Mouse (Mus musculus): ENCODE results near the gene AC161166.1. TPM values are rescaled to one million over a fixed set of nuclear protein-coding genes. Genes with fewer than 3 reads are reported as not detected.

AC161166.1 gene
- not detected in 4 replicates for total RNA-seq (2023)

GRCm38 (mm10) chr7:24512355-24512754, at the start of gene AC161166.1:
TSS of gene AC161166.1 (minus strand) at chr7:24512455.

GRCm38 (mm10) chr7:24546068-24546614, 33.9 kb upstream of the AC161166.1 start, which contains the start of the genes Pinlyp and Xrcc1:
TSS of gene Pinlyp (minus strand) at chr7:24546118.
TSS of gene Xrcc1 (plus strand) at chr7:24546289.

GRCm38 (mm10) chr7:24530062-24530931, 18.0 kb upstream of the AC161166.1 start, which contains the start of gene Irgq:
TSS of gene Irgq (plus strand) at chr7:24530689.

GRCm38 (mm10) chr7:24506838-24507725, 5.2 kb downstream of the AC161166.1 start, which contains the start of gene Zfp428:
TSS of gene Zfp428 (plus strand) at chr7:24507006.

GRCm38 (mm10) chr7:24481474-24482207, 30.6 kb downstream of the AC161166.1 start, which contains the start of gene Cadm4:
TSS of gene Cadm4 (plus strand) at chr7:24482023.

GRCm38 (mm10) chr7:24462388-24463319, 49.6 kb downstream of the AC161166.1 start, which contains the start of gene Plaur:
TSS of gene Plaur (plus strand) at chr7:24462484.

Other genes with a start within 250 kb of the AC161166.1 start
- 0.33 TPM in 2 of 4 replicates, not detected in the others for gene Zfp93, start 242.0 kb downstream of the AC161166.1 start, total RNA-seq (2023)
- 6.4 to 11.4 TPM (median 8.5 TPM) in 4 replicates for gene Zfp61, start 211.2 kb downstream of the AC161166.1 start, total RNA-seq (2023)
- gene Zfp94, start 195.8 kb downstream of the AC161166.1 start, total RNA-seq (2023): 7.7 to 11.5 TPM (median 8.3 TPM) in 4 replicates
- not detected in 4 replicates for gene Tescl, start 178.5 kb downstream of the AC161166.1 start, total RNA-seq (2023)
- gene Lypd5, start 163.3 kb downstream of the AC161166.1 start, total RNA-seq (2023): not detected in 4 replicates
- gene Kcnn4, start 142.2 kb downstream of the AC161166.1 start, total RNA-seq (2023): 4.0 to 6.8 TPM (median 4.8 TPM) in 4 replicates
- gene Smg9, start 112.8 kb downstream of the AC161166.1 start, total RNA-seq (2023): 69.5 to 87.3 TPM (median 83.7 TPM) in 4 replicates
- gene Irgc1, start 60.2 kb downstream of the AC161166.1 start, total RNA-seq (2023): 3.5 to 5.6 TPM (median 5.0 TPM) in 4 replicates
- gene Plaur, start 50.0 kb downstream of the AC161166.1 start, total RNA-seq (2023): 484 to 612 TPM (median 535 TPM) in 4 replicates
- 1.2 to 3.1 TPM (median 1.7 TPM) in 4 replicates for gene Cadm4, start 30.4 kb downstream of the AC161166.1 start, total RNA-seq (2023)
- gene Zfp428, start 5.4 kb downstream of the AC161166.1 start, total RNA-seq (2023): 1.0 to 2.2 TPM (median 1.8 TPM) in 4 replicates
- gene Irgq, start 18.2 kb upstream of the AC161166.1 start, total RNA-seq (2023): 21.1 to 23.8 TPM (median 22.9 TPM) in 4 replicates
- 0.95 TPM in 1 of 4 replicates, not detected in the others for gene Pinlyp, start 33.7 kb upstream of the AC161166.1 start, total RNA-seq (2023)
- gene Xrcc1, start 33.8 kb upstream of the AC161166.1 start, total RNA-seq (2023): 82.6 to 95.2 TPM (median 89.3 TPM) in 4 replicates
- gene Ethe1, start 75.1 kb upstream of the AC161166.1 start, total RNA-seq (2023): 8.6 to 10.6 TPM (median 10.1 TPM) in 4 replicates
- not detected in 4 replicates for gene Zfp575, start 75.2 kb upstream of the AC161166.1 start, total RNA-seq (2023)
- 25.2 to 27.4 TPM (median 25.6 TPM) in 4 replicates for gene Phldb3, start 98.3 kb upstream of the AC161166.1 start, total RNA-seq (2023)
- gene Lypd3, start 124.1 kb upstream of the AC161166.1 start, total RNA-seq (2023): 0.36 to 0.70 TPM (median 0.58 TPM) in 3 of 4 replicates, not detected in the other
- gene Tex101, start 164.2 kb upstream of the AC161166.1 start, total RNA-seq (2023): not detected in 4 replicates
- gene BC049730, start 196.8 kb upstream of the AC161166.1 start, total RNA-seq (2023): not detected in 4 replicates
- gene Gm4763, start 214.5 kb upstream of the AC161166.1 start, total RNA-seq (2023): not detected in 4 replicates
- 0.19 to 0.55 TPM (median 0.33 TPM) in 3 of 4 replicates, not detected in the other for gene Cd177, start 247.9 kb upstream of the AC161166.1 start, total RNA-seq (2023)